Mouse (Mus musculus): ENCODE measurements around the gene Dnajc6. TPM values are rescaled to one million over a fixed set of nuclear protein-coding genes. Genes with fewer than 3 reads are reported as not detected.

Gene Dnajc6
- polyA plus RNA-seq, 1 experiment from 2014 or later: 0.78 TPM

DNA sequence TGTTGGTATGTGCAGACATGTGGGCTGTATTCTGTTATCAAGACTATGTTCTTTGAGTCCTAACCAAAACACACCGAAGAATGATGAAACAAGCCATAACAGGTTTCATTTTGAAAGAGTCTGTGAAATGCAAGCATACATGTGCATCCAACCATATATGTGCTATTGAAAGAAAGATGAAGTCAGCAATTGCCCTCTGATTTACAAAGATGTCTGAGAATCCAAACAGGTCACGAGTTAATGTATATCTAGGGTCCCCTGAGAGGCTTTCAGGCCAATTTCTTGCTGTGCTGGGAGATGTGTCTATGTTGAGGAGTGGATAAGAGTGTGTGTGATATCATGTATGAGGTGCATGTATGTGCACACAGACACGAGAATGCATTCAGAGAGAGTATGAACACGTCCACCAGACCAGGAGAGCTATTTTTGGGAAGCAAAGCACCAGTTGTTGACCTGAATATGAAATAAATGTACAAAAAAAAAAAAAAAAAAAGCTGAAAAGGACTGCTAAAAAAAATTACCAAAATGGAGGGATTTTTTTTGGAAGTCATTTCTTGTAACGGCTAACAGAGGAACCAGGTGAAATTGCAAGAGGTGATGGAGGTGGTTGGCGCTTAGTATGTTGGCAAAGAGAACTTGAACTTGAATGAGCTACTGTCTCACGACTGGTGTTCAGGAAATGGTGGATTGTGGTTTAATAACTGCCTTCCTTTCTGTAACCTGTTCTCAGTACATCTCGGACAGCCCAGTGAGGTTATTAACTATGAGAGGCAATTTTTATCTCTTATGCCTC is 13.9 kb downstream of the Dnajc6 start:
- 60% methylated on average over 8 of the region's 8 CpGs for WGBS
- H3K9me3 ChIP-seq (ENCODE audit: control insufficient read depth, low read length): no peaks in the 10 kb centered on the region
- no peak for ATAC-seq (ENCODE audit: low read depth)
- peaks cover 9% of the 10 kb centered on the region; the same call in 1 of the 2 replicates for H3K27me3 ChIP-seq (ENCODE audit: control insufficient read depth, insufficient read depth, low read depth, low read length)
- H3K4me2 ChIP-seq (ENCODE audit: low read depth, low read length): no peak overlapping the region
- no peaks in the 10 kb centered on the region for H3K36me3 ChIP-seq (ENCODE audit: control insufficient read depth, insufficient read depth, low read length)
- no peak overlapping the region for H3K4me3 ChIP-seq (ENCODE audit: low read length)
- H3K9ac ChIP-seq (ENCODE audit: low read length): no peak overlapping the region
- H3K4me1 ChIP-seq (replicated peaks; ENCODE audit: control insufficient read depth, insufficient read depth, low read length): peaks cover 6% of the 10 kb centered on the region
- H3K27ac ChIP-seq (ENCODE audit: low read length): no peak overlapping the region

DNA sequence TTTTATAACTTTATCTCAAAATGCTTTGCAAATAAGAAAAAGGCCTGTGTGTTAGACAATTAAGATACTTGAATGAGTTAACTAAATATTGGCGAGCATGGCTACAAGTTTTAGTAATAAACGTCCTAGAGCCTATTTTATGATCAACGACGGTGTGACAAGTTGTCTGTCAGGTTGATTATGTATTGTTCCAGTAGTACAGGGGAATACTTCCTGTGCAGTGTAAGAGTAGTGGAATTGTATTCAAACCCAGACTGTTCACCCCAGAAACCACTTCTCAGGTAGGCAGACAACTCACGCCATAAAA is 14.4 kb downstream of the Dnajc6 start:
- H3K4me1 ChIP-seq (replicated peaks; ENCODE audit: control insufficient read depth, insufficient read depth, low read length): peaks cover 6% of the 10 kb centered on the region
- H3K9me3 ChIP-seq (ENCODE audit: control insufficient read depth, low read length): no peaks in the 10 kb centered on the region
- H3K4me3 ChIP-seq (ENCODE audit: low read length): no peak overlapping the region
- H3K4me2 ChIP-seq (ENCODE audit: low read depth, low read length): no peak overlapping the region
- no peak overlapping the region for H3K9ac ChIP-seq (ENCODE audit: low read length)
- ATAC-seq (ENCODE audit: low read depth): no peak
- H3K27me3 ChIP-seq (ENCODE audit: control insufficient read depth, insufficient read depth, low read depth, low read length): peaks cover 9% of the 10 kb centered on the region; the same call in 1 of the 2 replicates
- H3K36me3 ChIP-seq (ENCODE audit: control insufficient read depth, insufficient read depth, low read length): no peaks in the 10 kb centered on the region
- WGBS: 55% methylated on average over 5 of the region's 5 CpGs
- H3K27ac ChIP-seq (ENCODE audit: low read length): no peak overlapping the region

DNA sequence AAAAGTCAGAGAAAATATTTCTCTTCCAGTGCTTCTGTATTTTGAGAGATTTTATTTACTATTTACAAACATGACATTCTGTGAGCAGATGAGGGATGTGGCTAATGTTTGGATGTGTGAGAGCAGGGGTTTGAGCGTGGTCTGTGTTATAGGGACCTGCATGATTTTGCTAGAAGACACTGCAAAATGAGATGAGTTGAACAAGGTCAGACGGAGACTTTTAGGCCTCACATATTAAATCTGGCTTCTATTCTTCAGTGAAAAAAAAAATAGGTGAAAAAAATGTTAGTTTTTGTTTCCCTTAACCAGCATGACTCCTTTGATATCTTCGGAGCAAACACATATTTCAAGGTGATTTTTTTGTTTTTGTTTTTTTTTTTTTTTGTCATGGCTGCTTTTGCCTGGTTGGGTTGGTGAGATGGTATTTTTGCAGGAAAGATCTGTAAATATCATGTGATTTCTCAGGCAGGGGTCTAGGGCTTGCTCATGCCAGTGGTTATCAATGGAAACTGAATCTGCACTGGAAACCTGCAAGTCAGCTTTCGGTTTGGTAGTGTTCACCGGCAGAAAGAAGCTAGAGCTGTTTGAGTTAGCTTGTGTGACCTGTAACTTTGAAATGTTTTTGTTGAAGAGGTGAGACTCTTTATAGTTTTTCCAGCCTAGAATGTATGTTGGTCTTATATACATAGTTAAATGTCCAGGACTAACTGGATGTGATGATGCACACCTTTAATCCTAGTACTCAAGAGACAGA is 15.5 kb downstream of the Dnajc6 start:
- Histone ChIP-seq H3K4me3 (ENCODE audit: low read length) (no peak overlapping the region), H3K36me3 (ENCODE audit: control insufficient read depth, insufficient read depth, low read length) (no peaks in the 10 kb centered on the region), H3K9ac (ENCODE audit: low read length) (no peak overlapping the region), H3K9me3 (ENCODE audit: control insufficient read depth, low read length) (no peaks in the 10 kb centered on the region), H3K4me1 (replicated peaks; ENCODE audit: control insufficient read depth, insufficient read depth, low read length) (peaks cover 6% of the 10 kb centered on the region), H3K27ac (ENCODE audit: low read length) (no peak overlapping the region), H3K27me3 (ENCODE audit: control insufficient read depth, insufficient read depth, low read depth, low read length) (peaks cover 9% of the 10 kb centered on the region; the same call in 1 of the 2 replicates), H3K4me2 (ENCODE audit: low read depth, low read length) (no peak overlapping the region)
- no peak for ATAC-seq (ENCODE audit: low read depth)
- WGBS: 83% methylated on average over 5 of the region's 5 CpGs

DNA sequence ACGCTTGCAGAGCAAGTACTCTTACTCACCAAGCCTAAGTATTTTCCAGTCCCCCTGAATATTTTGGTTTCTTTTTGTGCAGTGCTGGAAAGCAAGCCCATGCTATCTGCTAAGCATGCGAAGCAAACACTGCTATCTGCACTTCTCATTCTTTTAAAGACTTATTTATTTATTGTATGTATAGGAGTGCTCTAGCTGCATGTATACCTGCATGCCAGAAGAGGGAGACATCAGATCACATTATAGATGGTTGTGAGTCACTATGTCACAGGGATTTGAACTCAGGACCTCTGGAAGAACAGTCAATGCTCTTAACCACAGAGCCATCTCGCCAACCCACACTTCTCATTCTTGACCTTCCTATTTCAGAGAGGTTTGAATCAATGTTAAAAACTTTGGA is 16.8 kb downstream of the Dnajc6 start:
- H3K9me3 ChIP-seq (ENCODE audit: control insufficient read depth, low read length): no peaks in the 10 kb centered on the region
- H3K4me2 ChIP-seq (ENCODE audit: low read depth, low read length): no peak overlapping the region
- H3K36me3 ChIP-seq (ENCODE audit: control insufficient read depth, insufficient read depth, low read length): no peaks in the 10 kb centered on the region
- WGBS: 86% methylated on average over 3 of the region's 3 CpGs
- ATAC-seq (ENCODE audit: low read depth): no peak
- no peak overlapping the region for H3K4me3 ChIP-seq (ENCODE audit: low read length)
- peaks cover 9% of the 10 kb centered on the region; the same call in 1 of the 2 replicates for H3K27me3 ChIP-seq (ENCODE audit: control insufficient read depth, insufficient read depth, low read depth, low read length)
- H3K4me1 ChIP-seq (replicated peaks; ENCODE audit: control insufficient read depth, insufficient read depth, low read length): peaks cover 6% of the 10 kb centered on the region
- H3K9ac ChIP-seq (ENCODE audit: low read length): no peak overlapping the region
- no peak overlapping the region for H3K27ac ChIP-seq (ENCODE audit: low read length)

DNA sequence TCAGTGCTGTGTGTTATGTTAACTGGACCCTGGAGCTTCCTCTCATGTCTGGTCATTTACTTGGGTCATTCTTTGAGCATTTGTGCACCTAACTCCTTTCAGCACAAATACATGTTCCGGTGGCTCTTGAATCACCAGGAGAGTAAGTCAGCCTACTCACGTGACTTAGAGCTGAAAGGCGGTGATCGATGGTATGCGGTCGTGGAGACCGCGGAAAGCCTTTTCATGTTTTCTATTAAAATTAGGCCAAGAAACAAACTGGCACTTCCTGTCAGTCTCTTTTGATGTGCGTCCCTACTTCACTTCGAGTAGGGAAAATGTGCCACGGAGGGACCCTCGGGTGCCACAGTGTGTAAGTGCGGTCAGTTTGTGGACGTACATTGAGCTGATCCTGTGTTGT is 19.4 kb downstream of the Dnajc6 start:
- no peak overlapping the region for H3K4me2 ChIP-seq (ENCODE audit: low read depth, low read length)
- no peaks in the 10 kb centered on the region for H3K9me3 ChIP-seq (ENCODE audit: control insufficient read depth, low read length)
- H3K27me3 ChIP-seq (ENCODE audit: control insufficient read depth, insufficient read depth, low read depth, low read length): no peaks in the 10 kb centered on the region; the same call in 1 of the 2 replicates
- H3K9ac ChIP-seq (ENCODE audit: low read length): no peak overlapping the region
- no peak overlapping the region for H3K4me3 ChIP-seq (ENCODE audit: low read length)
- no peak overlapping the region for H3K27ac ChIP-seq (ENCODE audit: low read length)
- no peaks in the 10 kb centered on the region for H3K4me1 ChIP-seq (replicated peaks; ENCODE audit: control insufficient read depth, insufficient read depth, low read length)
- 89% methylated on average over 14 of the region's 14 CpGs for WGBS
- H3K36me3 ChIP-seq (ENCODE audit: control insufficient read depth, insufficient read depth, low read length): no peaks in the 10 kb centered on the region
- no peak for ATAC-seq (ENCODE audit: low read depth)

DNA sequence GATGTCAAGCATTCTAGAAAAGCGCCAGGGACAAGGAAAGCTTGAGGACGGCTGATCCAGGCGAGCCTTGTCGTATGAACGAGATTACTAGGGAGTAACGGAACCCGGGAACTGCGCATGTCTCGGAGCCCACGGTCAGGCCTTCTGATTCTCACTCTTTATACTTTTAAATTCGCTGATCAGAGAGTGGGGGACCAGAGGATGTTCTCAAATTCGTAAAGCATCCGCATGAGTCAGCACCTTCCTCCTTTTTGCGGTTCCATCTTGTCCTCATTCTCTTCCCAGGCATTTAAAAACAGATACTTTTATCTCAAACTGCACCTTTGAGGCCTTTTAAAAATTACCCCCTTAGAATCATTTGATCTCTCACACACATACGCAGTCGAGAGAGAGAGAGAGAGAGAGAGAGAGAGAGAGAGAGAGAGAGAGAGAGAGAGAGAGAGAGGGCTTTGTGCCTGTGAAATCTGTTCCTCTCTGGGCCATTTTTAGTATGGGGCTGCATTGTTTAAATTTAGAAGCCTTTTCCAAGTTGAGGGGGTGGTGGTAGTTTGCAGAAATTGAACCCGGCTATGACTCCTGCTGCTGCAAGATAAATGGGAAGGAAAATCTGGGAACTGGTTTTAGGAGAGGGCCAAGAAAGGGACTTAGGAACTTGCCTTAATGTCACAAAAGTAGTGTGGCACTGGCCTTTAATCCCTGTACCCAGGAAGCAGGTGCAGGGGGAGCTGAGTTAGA is 20.2 kb downstream of the Dnajc6 start:
- no peaks in the 10 kb centered on the region for H3K27me3 ChIP-seq (ENCODE audit: control insufficient read depth, insufficient read depth, low read depth, low read length)
- H3K4me3 ChIP-seq (ENCODE audit: low read length): no peak overlapping the region
- WGBS: 73% methylated on average over 17 of the region's 17 CpGs
- no peaks in the 10 kb centered on the region for H3K4me1 ChIP-seq (replicated peaks; ENCODE audit: control insufficient read depth, insufficient read depth, low read length)
- H3K4me2 ChIP-seq (ENCODE audit: low read depth, low read length): no peak overlapping the region
- no peak for ATAC-seq (ENCODE audit: low read depth)
- no peaks in the 10 kb centered on the region for H3K9me3 ChIP-seq (ENCODE audit: control insufficient read depth, low read length)
- H3K36me3 ChIP-seq (ENCODE audit: control insufficient read depth, insufficient read depth, low read length): no peaks in the 10 kb centered on the region
- H3K27ac ChIP-seq (ENCODE audit: low read length): no peak overlapping the region
- H3K9ac ChIP-seq (ENCODE audit: low read length): no peak overlapping the region

DNA sequence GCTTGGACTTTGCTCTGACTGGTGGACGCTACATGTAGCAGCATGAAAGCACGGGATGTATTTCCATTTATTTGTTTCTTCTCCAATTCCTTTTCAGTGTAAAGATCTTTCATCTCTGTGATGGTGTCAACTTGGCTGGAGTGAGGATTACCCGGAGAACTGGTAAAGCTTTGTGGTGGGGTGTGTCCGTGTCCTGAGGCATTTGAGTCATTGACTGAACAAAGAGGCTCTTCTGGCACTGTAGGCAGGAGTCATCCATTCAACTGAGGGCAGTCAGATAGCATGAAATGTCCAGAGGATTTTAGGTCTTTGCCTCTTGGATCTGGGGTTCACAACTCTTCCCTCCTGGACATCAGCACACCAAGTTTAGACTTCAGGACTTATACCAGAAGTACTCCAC is 35.5 kb downstream of the Dnajc6 start:
- Histone ChIP-seq H3K36me3 (ENCODE audit: control insufficient read depth, insufficient read depth, low read length) (no peaks in the 10 kb centered on the region), H3K27me3 (ENCODE audit: control insufficient read depth, insufficient read depth, low read depth, low read length) (no peaks in the 10 kb centered on the region), H3K9ac (ENCODE audit: low read length) (no peak overlapping the region), H3K27ac (ENCODE audit: low read length) (no peak overlapping the region), H3K9me3 (ENCODE audit: control insufficient read depth, low read length) (no peaks in the 10 kb centered on the region), H3K4me2 (ENCODE audit: low read depth, low read length) (no peak overlapping the region), H3K4me1 (replicated peaks; ENCODE audit: control insufficient read depth, insufficient read depth, low read length) (no peaks in the 10 kb centered on the region), H3K4me3 (ENCODE audit: low read length) (no peak overlapping the region)
- 79% methylated on average over 4 of the region's 4 CpGs for WGBS
- ATAC-seq (ENCODE audit: low read depth): no peak

DNA sequence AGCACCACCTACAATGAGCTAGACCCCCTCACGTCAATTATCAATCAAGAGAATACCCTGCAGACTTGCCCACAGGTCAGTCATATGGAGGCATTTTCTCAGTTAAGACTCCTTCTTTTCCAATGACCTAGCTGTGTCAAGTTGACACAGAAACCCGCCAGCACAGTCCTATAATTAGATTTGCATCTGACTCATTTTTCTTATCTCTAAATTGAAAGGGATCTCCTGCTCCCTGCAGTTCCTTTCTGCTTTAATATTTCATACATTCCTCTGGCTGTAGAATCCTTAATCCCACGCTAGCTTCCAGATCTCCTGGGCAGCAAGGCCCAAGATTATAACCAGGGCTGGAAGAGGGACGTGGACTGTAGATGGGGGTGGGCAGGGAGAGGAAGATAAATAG is 44.1 kb downstream of the Dnajc6 start:
- H3K27ac ChIP-seq (ENCODE audit: low read length): no peak overlapping the region
- WGBS: 61% methylated on average over 4 of the region's 4 CpGs
- H3K9me3 ChIP-seq (ENCODE audit: control insufficient read depth, low read length): no peaks in the 10 kb centered on the region
- ATAC-seq (ENCODE audit: low read depth): no peak
- no peaks in the 10 kb centered on the region for H3K36me3 ChIP-seq (ENCODE audit: control insufficient read depth, insufficient read depth, low read length)
- H3K4me1 ChIP-seq (replicated peaks; ENCODE audit: control insufficient read depth, insufficient read depth, low read length): no peaks in the 10 kb centered on the region
- H3K9ac ChIP-seq (ENCODE audit: low read length): no peak overlapping the region
- no peak overlapping the region for H3K4me2 ChIP-seq (ENCODE audit: low read depth, low read length)
- no peak overlapping the region for H3K4me3 ChIP-seq (ENCODE audit: low read length)
- H3K27me3 ChIP-seq (ENCODE audit: control insufficient read depth, insufficient read depth, low read depth, low read length): no peaks in the 10 kb centered on the region

DNA sequence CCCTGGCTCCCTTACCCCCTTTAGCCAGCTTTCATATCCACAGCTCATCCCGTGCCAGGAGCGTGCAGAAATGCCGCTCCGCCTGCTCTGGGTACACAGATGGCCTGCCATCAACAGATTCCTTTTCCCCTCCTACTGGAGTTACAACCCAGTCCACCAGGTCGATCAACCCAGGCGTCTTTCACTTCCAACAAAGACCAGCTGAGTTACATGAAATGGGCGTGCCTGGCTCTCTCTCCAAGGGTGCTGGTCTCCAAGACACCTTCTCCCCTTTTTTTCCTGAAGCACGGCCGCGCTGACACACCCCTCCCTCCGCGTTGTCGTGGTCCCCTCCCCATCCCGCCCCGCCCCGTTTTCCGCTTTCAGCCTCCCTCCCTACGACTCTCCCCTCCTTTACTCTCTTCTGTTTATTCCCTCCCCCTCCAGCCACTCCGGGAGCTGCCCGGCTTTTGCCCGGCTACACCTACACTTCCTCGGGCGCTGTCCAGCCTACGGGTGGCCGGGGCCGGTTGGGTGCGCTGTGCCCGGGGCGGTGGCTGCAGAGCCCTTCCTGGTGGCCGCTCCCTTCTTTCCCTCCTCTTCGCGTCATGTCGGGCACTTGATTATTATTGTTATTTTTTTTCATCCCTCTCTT is 53.6 kb downstream of the Dnajc6 start:
- Histone ChIP-seq H3K4me2 (ENCODE audit: low read depth, low read length) (peak overlapping the region; percentile 65), H3K27me3 (ENCODE audit: control insufficient read depth, insufficient read depth, low read depth, low read length) (peaks cover 26% of the 10 kb centered on the region), H3K4me3 (ENCODE audit: low read length) (peak overlapping the region; percentile 39), H3K9me3 (ENCODE audit: control insufficient read depth, low read length) (no peaks in the 10 kb centered on the region), H3K9ac (ENCODE audit: low read length) (no peak overlapping the region), H3K27ac (ENCODE audit: low read length) (no peak overlapping the region), H3K4me1 (replicated peaks; ENCODE audit: control insufficient read depth, insufficient read depth, low read length) (peaks cover 10% of the 10 kb centered on the region), H3K36me3 (ENCODE audit: control insufficient read depth, insufficient read depth, low read length) (no peaks in the 10 kb centered on the region)
- 1% methylated on average over 31 of the region's 33 CpGs for WGBS
- ATAC-seq (ENCODE audit: low read depth): peak; percentile 82
